In the genomic region with DNA sequence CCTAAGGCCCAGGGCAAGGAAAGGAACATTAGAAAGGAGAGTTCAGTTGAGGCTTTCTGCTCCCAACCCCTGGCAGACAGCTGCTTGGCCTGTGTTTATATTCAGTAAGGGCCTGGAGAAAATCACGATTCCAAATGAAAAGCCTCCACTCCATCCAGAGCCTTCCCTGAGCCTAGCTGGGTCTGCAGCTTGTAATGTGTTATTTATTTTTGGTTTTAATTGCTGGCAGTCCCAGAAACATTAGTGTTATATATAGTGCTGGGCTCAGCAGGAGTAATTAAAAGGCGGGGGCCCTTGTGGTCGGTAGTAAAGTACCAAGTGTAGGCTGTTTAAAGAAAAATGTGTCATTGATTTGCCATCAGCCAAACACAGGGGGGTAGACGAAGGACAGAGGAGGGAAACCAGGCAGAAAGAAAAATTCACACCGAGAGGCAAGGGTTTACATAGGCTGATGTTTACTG, we compare ENCODE assay signal across 13 mouse cellular contexts.
DNase-seq lines count a peak whose midpoint lies in the region; ATAC-seq lines count a peak whose summit lies in the region.
"Had no signal": no experiment of that assay in that cellular context is flagged by ENCODE, and none has a peak within 500 bp of the region (broad histone marks: within the 10 kb centered on the region; RNA-seq: fewer than 3 reads in every experiment).

No protein-coding gene starts in this region.

- no peak overlapping the region for H3K9ac ChIP-seq in heart, embryonic 11.5 days (ENCODE audit: low read depth, low read length)
- H3K9ac ChIP-seq in lung, embryonic 15.5 days, result no peak overlapping the region
- no peak overlapping the region for H3K9ac ChIP-seq in embryonic facial prominence, embryonic 15.5 days
- no peak overlapping the region for H3K9ac ChIP-seq in stomach, embryonic 15.5 days
- H3K9ac ChIP-seq: forebrain, embryonic 15.5 days; midbrain, embryonic 15.5 days had no signal

- 45% methylated on average over 5 of the region's 5 CpGs for WGBS in heart, embryonic 11.5 days (ENCODE audit: insufficient replicate concordance)
- WGBS in lung, embryonic 15.5 days, result 16% methylated on average over 5 of the region's 5 CpGs
- WGBS in embryonic facial prominence, embryonic 15.5 days, result 17% methylated on average over 5 of the region's 5 CpGs
- WGBS in stomach, embryonic 15.5 days, result 15% methylated on average over 5 of the region's 5 CpGs

- H3K4me3 ChIP-seq in heart, embryonic 11.5 days (ENCODE audit: low read depth, low read length), result no peak overlapping the region
- no peak overlapping the region for H3K4me3 ChIP-seq in lung, embryonic 15.5 days
- H3K4me3 ChIP-seq in embryonic facial prominence, embryonic 15.5 days (replicated peaks), result no peak overlapping the region
- no peak overlapping the region for H3K4me3 ChIP-seq in stomach, embryonic 15.5 days (replicated peaks)
- H3K4me3 ChIP-seq: forebrain, embryonic 15.5 days; midbrain, embryonic 15.5 days had no signal

- peak; percentile 86 for DNase-seq in heart, adult 11 months
- no peak for DNase-seq in lung, postnatal 14 days
- no peak for DNase-seq in adrenal gland, adult 2 months
- DNase-seq in layer of hippocampus, adult 9-11 months, result no peak
- DNase-seq: cerebellum, adult 8-10 months; kidney, adult 18-20 months; liver had no signal

- no peaks in the 10 kb centered on the region for H3K4me1 ChIP-seq in heart, embryonic 11.5 days (ENCODE audit: control insufficient read depth, insufficient read depth, low read length)
- peaks cover 19% of the 10 kb centered on the region for H3K4me1 ChIP-seq in lung, embryonic 15.5 days
- H3K4me1 ChIP-seq in embryonic facial prominence, embryonic 15.5 days, result peaks cover 16% of the 10 kb centered on the region; the same call in 1 of the 2 replicates
- H3K4me1 ChIP-seq in stomach, embryonic 15.5 days, result peaks cover 13% of the 10 kb centered on the region; the same call in 1 of the 2 replicates
- H3K4me1 ChIP-seq: midbrain, embryonic 15.5 days had no signal

- H3K9me3 ChIP-seq in heart, embryonic 11.5 days (replicated peaks; ENCODE audit: control insufficient read depth, low read length), result no peaks in the 10 kb centered on the region
- no peaks in the 10 kb centered on the region for H3K9me3 ChIP-seq in lung, embryonic 15.5 days
- H3K9me3 ChIP-seq in embryonic facial prominence, embryonic 15.5 days (replicated peaks), result no peaks in the 10 kb centered on the region
- no peaks in the 10 kb centered on the region for H3K9me3 ChIP-seq in stomach, embryonic 15.5 days
- H3K9me3 ChIP-seq: forebrain, embryonic 15.5 days; midbrain, embryonic 15.5 days had no signal

- ATAC-seq in heart, embryonic 11.5 days (replicated peaks; ENCODE audit: insufficient number of reproducible peaks, low FRiP score, low TSS enrichment), result no peak
- peak; percentile 57; the same call in 1 of the 2 replicates for ATAC-seq in lung, embryonic 15.5 days (ENCODE audit: borderline replicate concordance, extremely low read depth, low FRiP score, low TSS enrichment)
- peak; percentile 85 for ATAC-seq in embryonic facial prominence, embryonic 15.5 days (ENCODE audit: insufficient number of reproducible peaks, low FRiP score, low TSS enrichment, low read depth)
- peak; percentile 43; the same call in 1 of the 2 replicates for ATAC-seq in stomach, embryonic 15.5 days (ENCODE audit: insufficient read depth, low FRiP score, low read depth)
- ATAC-seq: forebrain, embryonic 15.5 days; midbrain, embryonic 15.5 days had no signal

- no peaks in the 10 kb centered on the region for H3K27me3 ChIP-seq in heart, embryonic 11.5 days (ENCODE audit: control insufficient read depth, insufficient read depth, low read length)
- H3K27me3 ChIP-seq in lung, embryonic 15.5 days, result no peaks in the 10 kb centered on the region
- no peaks in the 10 kb centered on the region for H3K27me3 ChIP-seq in embryonic facial prominence, embryonic 15.5 days
- H3K27me3 ChIP-seq in stomach, embryonic 15.5 days (replicated peaks), result no peaks in the 10 kb centered on the region
- H3K27me3 ChIP-seq: forebrain, embryonic 15.5 days; midbrain, embryonic 15.5 days had no signal

- H3K36me3 ChIP-seq in heart, embryonic 11.5 days (ENCODE audit: control insufficient read depth, insufficient read depth, low read length), result no peaks in the 10 kb centered on the region
- H3K36me3 ChIP-seq in lung, embryonic 15.5 days, result no peaks in the 10 kb centered on the region
- H3K36me3 ChIP-seq in embryonic facial prominence, embryonic 15.5 days, result no peaks in the 10 kb centered on the region
- no peaks in the 10 kb centered on the region for H3K36me3 ChIP-seq in stomach, embryonic 15.5 days
- H3K36me3 ChIP-seq: forebrain, embryonic 15.5 days; midbrain, embryonic 15.5 days had no signal

- H3K27ac ChIP-seq in heart, embryonic 11.5 days (ENCODE audit: low read depth, low read length), result no peak overlapping the region
- peak overlapping the region; percentile 50 for H3K27ac ChIP-seq in lung, embryonic 15.5 days
- H3K27ac ChIP-seq in embryonic facial prominence, embryonic 15.5 days (replicated peaks), result no peak overlapping the region; the same call in 1 of the 2 replicates
- H3K27ac ChIP-seq in stomach, embryonic 15.5 days, result peak overlapping the region; percentile 41; the same call in 1 of the 2 replicates
- H3K27ac ChIP-seq: forebrain, embryonic 15.5 days; midbrain, embryonic 15.5 days had no signal

- H3K4me2 ChIP-seq in heart, embryonic 11.5 days, result no peak overlapping the region
- no peak overlapping the region for H3K4me2 ChIP-seq in lung, embryonic 15.5 days
- H3K4me2 ChIP-seq in embryonic facial prominence, embryonic 15.5 days (replicated peaks), result no peak overlapping the region
- H3K4me2 ChIP-seq in stomach, embryonic 15.5 days, result no peak overlapping the region
- H3K4me2 ChIP-seq: forebrain, embryonic 15.5 days; midbrain, embryonic 15.5 days had no signal

Comparison
In these comparisons a context has a peak if more than half of its experiments do, and no peak if none do; other contexts are left out.
1. H3K27ac ChIP-seq: peak in lung, embryonic 15.5 days (single experiment) and stomach, embryonic 15.5 days (single experiment); none in heart, embryonic 11.5 days (single experiment) and embryonic facial prominence, embryonic 15.5 days (single experiment).